Mouse (Mus musculus) megakaryocyte, embryonic 14.5 days (primary cell): ENCODE results near the gene Tmem254a.
"Not testable (repeated sequence)": the region's sequence is repeated elsewhere in the genome, so short reads cannot be mapped to it uniquely, and the experiment has no call there.

Experiments
- FLI1 ChIP-seq: IDR thresholded peaks from 2 replicates; pipeline ENCODE4 v1.6.1; 2012; ENCODE audit warnings: low read length, inconsistent platforms, mixed read lengths
- GATA1 ChIP-seq: IDR thresholded peaks from 3 replicates; pipeline ENCODE4 v1.6.1; 2012; ENCODE audit warnings: mixed read lengths, low read length, inconsistent platforms, borderline replicate concordance

GRCm38 (mm10) chr14:25907272-25907671 lies 20.2 kb downstream of the Tmem254a start:
- TF ChIP-seq GATA1, FLI1: not testable (repeated sequence)
